Mouse (Mus musculus): ENCODE measurements around the gene Btk. TPM values are rescaled to one million over a fixed set of nuclear protein-coding genes. Genes with fewer than 3 reads are reported as not detected.

Btk gene
- total and polyA plus RNA-seq, 3 experiments, result 16.2 to 53.4 (median 38.1) TPM

GRCm38 (mm10) chrX:134585103-134586002 lies 2.0 kb upstream of the Btk start, which contains the start of gene Rpl36a (continued):
- peak; percentile 77 for TF ChIP-seq MXI1 (IDR thresholded peaks at IDR 0.05; ENCODE audit: low read depth, low read length)
- peak; percentile 99 for TF ChIP-seq POLR2A (IDR thresholded peaks at IDR 0.05; ENCODE audit: low read depth, low read length)
- TF ChIP-seq ZKSCAN1 (IDR thresholded peaks at IDR 0.05; ENCODE audit: borderline replicate concordance, low read depth, low read length), result no peak
- TF ChIP-seq MYC (IDR thresholded peaks at IDR 0.05; ENCODE audit: low read depth, low read length), result peak; percentile 98
- TF ChIP-seq NRF1 (IDR thresholded peaks at IDR 0.05; ENCODE audit: low read depth, low read length), result no peak; the same call in 1 of the 2 replicates
- no peak for TF ChIP-seq UBTF (IDR thresholded peaks at IDR 0.05; ENCODE audit: low read depth, low read length)
- TF ChIP-seq ELF1 (IDR thresholded peaks at IDR 0.05; ENCODE audit: low read depth, low read length), result peak; percentile 80
- peak; percentile 45; the same call in 1 of the 2 replicates for TF ChIP-seq MEF2A (IDR thresholded peaks at IDR 0.05; ENCODE audit: borderline replicate concordance, low read depth, low read length)
- TF ChIP-seq SMC3 (IDR thresholded peaks at IDR 0.05; ENCODE audit: low read depth, low read length), result no peak

GRCm38 (mm10) chrX:134582270-134582669 lies 1.1 kb downstream of the Btk start:
- peaks cover 0 to 7% of the 10 kb centered on the region in 2 experiments; a peak in 1 of 4 replicates for H3K4me1 ChIP-seq (ENCODE audit: control insufficient read depth in 1 of 2, insufficient read depth in 2 of 2)
- peak overlapping the region; percentile 82 for H3K4me2 ChIP-seq (ENCODE audit: insufficient read depth, low read depth, poor library complexity, severe bottlenecking)
- peaks cover under 1 to 4% of the 10 kb centered on the region in 2 experiments for H3K36me3 ChIP-seq (replicated peaks in 1 of 2; ENCODE audit: control insufficient read depth in 1 of 2, insufficient read depth in 1 of 2, low read length in 1 of 2)
- in situ Hi-C loops (cut with MboI; ENCODE audit: low pct_ligation_motif_present, low pct_unique_long_range_greater_than_20kb, low sequenced_read_pairs) (no loop called here), dilution Hi-C loops (cut with MboI; ENCODE audit: extremely low pct_ligation_motif_present, extremely low pct_unique_long_range_greater_than_20kb, low sequenced_read_pairs) (no loop called here)
- no peaks in the 10 kb centered on the region for H3K27me3 ChIP-seq (replicated peaks)
- H3K4me3 ChIP-seq (replicated peaks in 1 of 3; ENCODE audit: low read depth in 2 of 3, low read length in 2 of 3, poor library complexity in 1 of 3), result peak overlapping the region; percentile 64 to 93 (median 90)
- H3K27ac ChIP-seq (ENCODE audit: insufficient read depth, low read depth), result peak overlapping the region; percentile 85
- DNase-seq (ENCODE audit: extremely low read depth), result no peak
- no peak for TF ChIP-seq JUN (IDR thresholded peaks at IDR 0.05; ENCODE audit: insufficient read depth, low read depth, low read length)
- TF ChIP-seq RAD21 (IDR thresholded peaks at IDR 0.05; ENCODE audit: low read depth, low read length), result no peak
- TF ChIP-seq EP300 (IDR thresholded peaks at IDR 0.05; ENCODE audit: low read length), result no peak
- no peak for TF ChIP-seq CHD2 (IDR thresholded peaks at IDR 0.05; ENCODE audit: low read length)
- TF ChIP-seq KAT2A (IDR thresholded peaks at IDR 0.05; ENCODE audit: insufficient replicate concordance, low read length), result no peak
- no peak for TF ChIP-seq BHLHE40 (IDR thresholded peaks at IDR 0.05; ENCODE audit: low read depth, low read length)
- no peak for TF ChIP-seq CHD1 (IDR thresholded peaks at IDR 0.05; ENCODE audit: low read depth, low read length)
- no peak for TF ChIP-seq POLR2AphosphoS2 (IDR thresholded peaks at IDR 0.05; ENCODE audit: low read depth, low read length)
- no peak for TF ChIP-seq MAZ (IDR thresholded peaks at IDR 0.05; ENCODE audit: low read depth, low read length)
- no peak for TF ChIP-seq TBP (conservative IDR thresholded peaks at IDR 0.05; ENCODE audit: low read depth, low read length)
- no peak for TF ChIP-seq UBTF (IDR thresholded peaks at IDR 0.05; ENCODE audit: low read depth, low read length)
- TF ChIP-seq ETS1 (conservative IDR thresholded peaks at IDR 0.05; ENCODE audit: low read depth, low read length), result no peak
- TF ChIP-seq MEF2A (IDR thresholded peaks at IDR 0.05; ENCODE audit: borderline replicate concordance, low read depth, low read length), result no peak
- TF ChIP-seq ZKSCAN1 (IDR thresholded peaks at IDR 0.05; ENCODE audit: borderline replicate concordance, low read depth, low read length), result no peak
- no peak for TF ChIP-seq IRF4 (IDR thresholded peaks at IDR 0.05; ENCODE audit: low read depth, low read length)
- H3K79me2 ChIP-seq (replicated peaks; ENCODE audit: control insufficient read depth, extremely low read depth, insufficient read depth, poor library complexity, severe bottlenecking), result peaks cover 48% of the 10 kb centered on the region
- no peaks in the 10 kb centered on the region for H3K9me3 ChIP-seq (replicated peaks; ENCODE audit: low read length)
- peak overlapping the region; percentile 93 for H3K9ac ChIP-seq (ENCODE audit: insufficient read depth, low read depth)
